Mouse (Mus musculus): ENCODE measurements around the gene Gfra1. TPM values are rescaled to one million over a fixed set of nuclear protein-coding genes. Genes with fewer than 3 reads are reported as not detected.

The Gfra1 gene
- polyA plus RNA-seq, 1 experiment = not detected

DNA sequence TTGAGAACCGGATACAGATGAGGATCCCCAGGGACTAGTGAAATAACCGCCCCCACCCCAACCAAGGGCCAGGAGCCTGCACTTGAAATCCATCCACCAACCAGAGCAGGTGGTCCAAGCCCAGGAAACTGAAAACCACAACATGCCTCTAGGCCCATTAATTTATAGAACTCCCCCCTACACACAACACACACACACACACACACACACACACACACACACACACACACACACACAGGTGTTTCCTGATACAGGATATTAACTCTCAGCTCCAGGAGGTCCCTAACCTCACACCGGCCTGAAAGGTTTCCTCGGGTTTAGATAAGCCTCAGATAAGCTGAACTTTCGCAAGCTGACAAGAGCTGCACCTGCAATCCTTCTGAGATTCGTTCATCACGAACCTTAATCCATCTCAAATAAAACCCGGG, 79.0 kb downstream of the Gfra1 start:
- H3K4me1 ChIP-seq (ENCODE audit: control insufficient read depth, insufficient read depth, low read length) = no peaks in the 10 kb centered on the region
- no peak for TF ChIP-seq CTCF (IDR thresholded peaks at IDR 0.05; ENCODE audit: low read depth, low read length)
- no peak overlapping the region for H3K27ac ChIP-seq (ENCODE audit: insufficient read depth, low read depth, low read length)
- H3K4me3 ChIP-seq (ENCODE audit: insufficient read depth, low read length) = no peak overlapping the region

DNA sequence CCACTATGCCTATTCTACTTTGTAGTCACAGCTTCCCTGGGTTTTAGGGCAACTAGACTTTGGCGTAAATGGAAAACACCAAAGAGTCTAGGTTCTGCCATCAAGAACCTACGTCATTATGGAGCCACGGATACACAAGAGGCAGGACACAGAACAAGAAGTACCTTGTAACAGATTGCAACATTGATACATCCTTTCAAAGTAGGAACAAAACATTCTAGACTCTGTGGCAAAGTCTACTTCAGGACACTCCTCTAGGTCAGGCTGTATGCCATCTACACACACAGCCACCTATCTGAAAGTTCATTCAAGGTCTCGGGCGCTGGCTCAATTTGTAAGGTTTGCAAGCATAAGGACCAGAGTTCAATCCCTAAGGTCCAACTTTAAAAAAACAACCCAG, 81.1 kb downstream of the Gfra1 start:
- no peak for TF ChIP-seq POLR2A (IDR thresholded peaks at IDR 0.05; ENCODE audit: borderline replicate concordance, low read depth, low read length)
- TF ChIP-seq CTCF (IDR thresholded peaks at IDR 0.05; ENCODE audit: low read depth, low read length) = no peak
- H3K4me1 ChIP-seq (ENCODE audit: control insufficient read depth, insufficient read depth, low read length) = no peaks in the 10 kb centered on the region
- H3K4me3 ChIP-seq (ENCODE audit: insufficient read depth, low read length) = no peak overlapping the region
- no peak overlapping the region for H3K27ac ChIP-seq (ENCODE audit: insufficient read depth, low read depth, low read length)

DNA sequence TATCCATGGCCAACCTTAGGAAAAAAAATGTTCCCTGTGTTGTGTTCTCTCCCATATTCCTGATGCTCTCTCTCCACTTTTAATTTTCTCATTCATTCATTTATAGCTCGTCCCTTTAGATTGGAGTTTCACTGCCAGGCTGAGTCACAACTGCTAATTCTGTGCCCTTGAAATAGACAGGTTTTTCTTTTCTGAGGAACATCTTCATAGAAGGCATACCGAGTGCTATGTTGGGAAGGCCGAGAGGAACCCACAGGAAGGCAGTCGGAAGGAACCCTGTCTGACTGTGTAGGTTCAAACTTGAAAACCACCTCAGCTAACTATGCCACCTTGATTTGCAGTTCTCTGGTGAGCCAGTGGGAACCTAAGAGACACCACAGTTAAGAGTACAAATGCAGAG, 81.6 kb downstream of the Gfra1 start:
- Histone ChIP-seq H3K4me3 (ENCODE audit: insufficient read depth, low read length) (no peak overlapping the region), H3K4me1 (ENCODE audit: control insufficient read depth, insufficient read depth, low read length) (no peaks in the 10 kb centered on the region), H3K27ac (ENCODE audit: insufficient read depth, low read depth, low read length) (no peak overlapping the region)
- TF ChIP-seq CTCF (IDR thresholded peaks at IDR 0.05; ENCODE audit: low read depth, low read length) (no peak), POLR2A (IDR thresholded peaks at IDR 0.05; ENCODE audit: borderline replicate concordance, low read depth, low read length) (no peak)

DNA sequence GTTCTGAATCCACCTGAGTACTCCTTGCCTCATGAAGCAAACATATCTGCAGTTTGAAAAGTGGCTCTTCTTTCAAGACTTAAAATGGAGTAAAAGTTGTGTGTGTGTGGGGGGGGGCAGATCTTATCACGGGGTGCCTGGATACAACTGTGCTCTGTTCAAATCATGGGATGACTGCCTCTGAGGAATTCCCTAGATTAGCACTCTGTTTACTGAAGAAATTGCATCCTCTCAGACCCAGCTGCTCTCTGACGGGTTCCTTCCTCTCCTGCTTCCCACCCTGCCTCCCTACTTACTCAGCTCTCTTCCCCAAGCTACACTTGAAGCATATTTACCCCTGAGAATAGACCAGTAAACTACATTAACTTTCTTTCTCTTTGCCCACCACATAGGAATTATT, 87.2 kb downstream of the Gfra1 start:
- Histone ChIP-seq H3K27ac (ENCODE audit: insufficient read depth, low read depth, low read length) (no peak overlapping the region), H3K4me1 (ENCODE audit: control insufficient read depth, insufficient read depth, low read length) (no peaks in the 10 kb centered on the region), H3K4me3 (ENCODE audit: insufficient read depth, low read length) (no peak overlapping the region)
- no peak for TF ChIP-seq CTCF (IDR thresholded peaks at IDR 0.05; ENCODE audit: low read depth, low read length)
- TF ChIP-seq POLR2A (IDR thresholded peaks at IDR 0.05; ENCODE audit: borderline replicate concordance, low read depth, low read length) = no peak

- Histone ChIP-seq H3K4me3 (ENCODE audit: insufficient read depth, low read length) (no peak overlapping the region), H3K27ac (ENCODE audit: insufficient read depth, low read depth, low read length) (no peak overlapping the region), H3K4me1 (ENCODE audit: control insufficient read depth, insufficient read depth, low read length) (no peaks in the 10 kb centered on the region)
- TF ChIP-seq POLR2A (IDR thresholded peaks at IDR 0.05; ENCODE audit: borderline replicate concordance, low read depth, low read length) (no peak), CTCF (IDR thresholded peaks at IDR 0.05; ENCODE audit: low read depth, low read length) (no peak)
Observed at GRCm38 (mm10) chr19:58364688-58365087, 91.0 kb downstream of the Gfra1 start.

DNA sequence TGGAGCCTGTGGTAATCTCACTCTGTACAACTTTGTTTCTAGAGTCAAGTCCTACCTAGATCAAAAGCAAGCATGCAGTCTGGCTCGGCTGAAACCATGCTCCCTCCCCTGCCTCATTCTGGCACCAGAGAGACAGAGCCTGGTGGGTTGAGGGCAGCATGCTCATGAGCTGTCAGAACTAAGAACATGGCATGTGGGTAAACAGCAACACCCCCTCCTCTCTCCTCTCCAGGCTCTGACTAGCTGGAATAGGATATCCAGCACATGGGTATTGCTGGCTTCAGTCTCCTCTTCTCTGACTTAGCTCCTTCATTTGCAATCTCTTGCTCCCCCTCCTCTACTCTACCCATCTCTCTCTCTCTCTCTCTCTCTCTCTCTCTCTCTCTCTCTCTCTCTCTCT, 94.7 kb downstream of the Gfra1 start:
- Histone ChIP-seq H3K4me1 (ENCODE audit: control insufficient read depth, insufficient read depth, low read length) (no peaks in the 10 kb centered on the region), H3K4me3 (ENCODE audit: insufficient read depth, low read length) (no peak overlapping the region), H3K27ac (ENCODE audit: insufficient read depth, low read depth, low read length) (no peak overlapping the region)
- TF ChIP-seq CTCF (IDR thresholded peaks at IDR 0.05; ENCODE audit: low read depth, low read length) (no peak), POLR2A (IDR thresholded peaks at IDR 0.05; ENCODE audit: borderline replicate concordance, low read depth, low read length) (no peak)

GRCm38 (mm10) chr19:58358063-58358462, 97.6 kb downstream of the Gfra1 start:
- peaks cover 2% of the 10 kb centered on the region; the same call in 1 of the 2 replicates for H3K4me1 ChIP-seq (ENCODE audit: control insufficient read depth, insufficient read depth, low read length)
- TF ChIP-seq CTCF (IDR thresholded peaks at IDR 0.05; ENCODE audit: low read depth, low read length) = no peak
- TF ChIP-seq POLR2A (IDR thresholded peaks at IDR 0.05; ENCODE audit: borderline replicate concordance, low read depth, low read length) = no peak

DNA sequence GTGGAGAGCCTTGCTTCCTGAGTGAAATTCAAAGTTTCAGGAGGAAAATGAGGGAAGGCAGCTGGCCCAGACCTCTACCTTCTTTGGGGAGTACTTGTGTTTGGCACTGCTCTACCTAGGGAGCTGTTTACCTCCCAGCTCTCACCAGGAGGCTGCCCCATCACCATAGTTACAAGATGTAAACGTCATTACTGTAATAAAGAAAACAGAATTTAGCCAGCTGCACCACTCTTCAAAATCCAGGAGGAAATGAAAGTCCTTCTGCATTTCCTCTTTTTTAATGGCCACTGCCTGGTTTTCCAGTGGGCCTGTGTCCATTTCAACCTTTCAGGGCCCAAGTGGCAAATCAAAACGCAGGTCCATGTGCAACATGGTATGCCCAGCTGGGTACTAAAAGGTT, 101.8 kb downstream of the Gfra1 start:
- TF ChIP-seq POLR2A (IDR thresholded peaks at IDR 0.05; ENCODE audit: borderline replicate concordance, low read depth, low read length) = no peak
- TF ChIP-seq CTCF (IDR thresholded peaks at IDR 0.05; ENCODE audit: low read depth, low read length) = no peak
- Histone ChIP-seq H3K4me1 (ENCODE audit: control insufficient read depth, insufficient read depth, low read length) (peaks cover 2% of the 10 kb centered on the region; the same call in 1 of the 2 replicates), H3K27ac (ENCODE audit: insufficient read depth, low read depth, low read length) (no peak overlapping the region), H3K4me3 (ENCODE audit: insufficient read depth, low read length) (no peak overlapping the region)

More at GRCm38 (mm10) chr19:58358063-58358462, 97.6 kb downstream of the Gfra1 start:
- no peak overlapping the region for H3K27ac ChIP-seq (ENCODE audit: insufficient read depth, low read depth, low read length)
- H3K4me3 ChIP-seq (ENCODE audit: insufficient read depth, low read length) = no peak overlapping the region

- Histone ChIP-seq H3K4me3 (ENCODE audit: insufficient read depth, low read length) (no peak overlapping the region), H3K4me1 (ENCODE audit: control insufficient read depth, insufficient read depth, low read length) (peaks cover 2% of the 10 kb centered on the region; the same call in 1 of the 2 replicates), H3K27ac (ENCODE audit: insufficient read depth, low read depth, low read length) (no peak overlapping the region)
- TF ChIP-seq POLR2A (IDR thresholded peaks at IDR 0.05; ENCODE audit: borderline replicate concordance, low read depth, low read length) = no peak
- TF ChIP-seq CTCF (IDR thresholded peaks at IDR 0.05; ENCODE audit: low read depth, low read length) = no peak
Observed at GRCm38 (mm10) chr19:58353260-58353870, 102.3 kb downstream of the Gfra1 start.

GRCm38 (mm10) chr19:58349890-58350408, 105.8 kb downstream of the Gfra1 start:
- Histone ChIP-seq H3K27ac (ENCODE audit: insufficient read depth, low read depth, low read length) (no peak overlapping the region), H3K4me3 (ENCODE audit: insufficient read depth, low read length) (no peak overlapping the region), H3K4me1 (ENCODE audit: control insufficient read depth, insufficient read depth, low read length) (peaks cover 2% of the 10 kb centered on the region; the same call in 1 of the 2 replicates)
- no peak for TF ChIP-seq CTCF (IDR thresholded peaks at IDR 0.05; ENCODE audit: low read depth, low read length)
- no peak for TF ChIP-seq POLR2A (IDR thresholded peaks at IDR 0.05; ENCODE audit: borderline replicate concordance, low read depth, low read length)

Data from bone marrow macrophage, adult 2 months (primary cell).